ENCODE assay signal across 10 mouse cellular contexts in the genomic region with DNA sequence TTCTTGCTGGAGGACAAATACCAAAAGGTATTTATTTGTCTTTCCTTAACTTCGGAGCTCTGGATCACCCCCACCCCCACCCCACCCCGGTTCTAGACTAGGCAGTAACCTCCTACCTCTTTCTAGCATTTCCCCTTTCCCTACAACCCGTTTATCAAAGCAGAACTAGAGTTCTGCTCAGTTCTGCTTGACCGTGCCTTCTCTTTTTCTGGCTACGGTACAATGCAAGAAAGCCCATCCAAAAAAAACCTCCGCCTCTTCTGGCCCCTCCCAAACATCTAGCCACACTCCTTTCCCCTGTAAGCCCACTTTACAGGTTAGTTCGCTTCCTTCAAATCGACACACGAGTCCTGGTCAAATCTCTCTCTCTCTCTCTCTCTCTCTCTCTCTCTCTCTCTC. TPM values are rescaled to one million over a fixed set of nuclear protein-coding genes. Genes with fewer than 3 reads are reported as not detected.
DNase-seq lines count a peak whose midpoint lies in the region; ATAC-seq and TF ChIP-seq lines count a peak whose summit lies in the region.
"Had no signal": no experiment of that assay in that cellular context is flagged by ENCODE, and none has a peak within 500 bp of the region (broad histone marks: within the 10 kb centered on the region; RNA-seq: fewer than 3 reads in every experiment).

No protein-coding gene starts in this region.

- 14% methylated on average over 9 of the region's 9 CpGs for WGBS in heart, embryonic 11.5 days (ENCODE audit: insufficient replicate concordance)
- 12% methylated on average over 9 of the region's 9 CpGs for WGBS in hindbrain, embryonic 12.5 days

- no peak for TF ChIP-seq CTCF in MEL (IDR thresholded peaks at IDR 0.05 in 2 of 3, conservative IDR thresholded peaks at IDR 0.05 in 1 of 3; ENCODE audit: control insufficient read depth in 1 of 3, insufficient read depth in 1 of 3, low read depth in 2 of 3, low read length in 3 of 3, poor library complexity in 1 of 3, severe bottlenecking in 1 of 3)

- peaks cover 9% of the 10 kb centered on the region for H3K4me1 ChIP-seq in heart, embryonic 11.5 days (ENCODE audit: control insufficient read depth, insufficient read depth, low read length)
- peaks cover 2 to 35% of the 10 kb centered on the region in 2 experiments; a peak in 3 of 4 replicates for H3K4me1 ChIP-seq in MEL (ENCODE audit: control insufficient read depth in 1 of 2, insufficient read depth in 2 of 2, low read length in 2 of 2)
- peaks cover 19% of the 10 kb centered on the region for H3K4me1 ChIP-seq in hindbrain, embryonic 12.5 days

- H3K9me3 ChIP-seq in heart, embryonic 11.5 days (replicated peaks; ENCODE audit: control insufficient read depth, low read length) = no peaks in the 10 kb centered on the region
- no peaks in the 10 kb centered on the region for H3K9me3 ChIP-seq in MEL (replicated peaks; ENCODE audit: insufficient read depth, low read length)
- no peaks in the 10 kb centered on the region for H3K9me3 ChIP-seq in hindbrain, embryonic 12.5 days (replicated peaks)

- peaks cover 35% of the 10 kb centered on the region for H3K79me2 ChIP-seq in MEL (ENCODE audit: control insufficient read depth, insufficient read depth, low read length, poor library complexity)

- H3K4me3 ChIP-seq in heart, embryonic 11.5 days (ENCODE audit: low read depth, low read length) = peak overlapping the region; percentile 49
- H3K4me3 ChIP-seq in MEL (ENCODE audit: control insufficient read depth in 1 of 2, insufficient read depth in 1 of 2, low read depth in 2 of 2, low read length in 2 of 2) = peak overlapping the region; percentile 38 to 49
- peak overlapping the region; percentile 32 for H3K4me3 ChIP-seq in hindbrain, embryonic 12.5 days
- H3K4me3 ChIP-seq: myocyte had no signal

- no peaks in the 10 kb centered on the region for H3K36me3 ChIP-seq in heart, embryonic 11.5 days (ENCODE audit: control insufficient read depth, insufficient read depth, low read length)
- peaks cover 0 to 28% of the 10 kb centered on the region in 2 experiments; a peak in 2 of 4 replicates for H3K36me3 ChIP-seq in MEL (ENCODE audit: control insufficient read depth in 1 of 2, insufficient read depth in 2 of 2, low read length in 2 of 2)
- peaks cover 78% of the 10 kb centered on the region for H3K36me3 ChIP-seq in hindbrain, embryonic 12.5 days

- no peak for ATAC-seq in heart, embryonic 11.5 days (replicated peaks; ENCODE audit: insufficient number of reproducible peaks, low FRiP score, low TSS enrichment)
- ATAC-seq in hindbrain, embryonic 12.5 days (ENCODE audit: low FRiP score) = no peak
- peak; percentile 31; the same call in 1 of the 2 replicates for ATAC-seq in megakaryocyte, adult 5-6 weeks (ENCODE audit: poor library complexity, severe bottlenecking)

- TF ChIP-seq POLR2A in MEL (IDR thresholded peaks at IDR 0.05; ENCODE audit: control insufficient read depth in 1 of 2, insufficient read depth in 1 of 2, low read depth in 1 of 2, low read length in 2 of 2, poor library complexity in 1 of 2) = no peak

- H3K27me3 ChIP-seq in heart, embryonic 11.5 days (ENCODE audit: control insufficient read depth, insufficient read depth, low read length) = peaks cover 85% of the 10 kb centered on the region
- H3K27me3 ChIP-seq in MEL (ENCODE audit: control insufficient read depth in 1 of 2, insufficient read depth in 2 of 2, low read length in 2 of 2) = no peaks in the 10 kb centered on the region
- H3K27me3 ChIP-seq in hindbrain, embryonic 12.5 days = peaks cover 97% of the 10 kb centered on the region

- no peak for TF ChIP-seq EP300 in MEL (IDR thresholded peaks at IDR 0.05; ENCODE audit: low read depth in 1 of 2, low read length in 2 of 2)

- H3K4me2 ChIP-seq in heart, embryonic 11.5 days = peak overlapping the region; percentile 95
- peak overlapping the region; percentile 55 for H3K4me2 ChIP-seq in hindbrain, embryonic 12.5 days (replicated peaks)

- no peak overlapping the region for H3K27ac ChIP-seq in heart, embryonic 11.5 days (ENCODE audit: low read depth, low read length)
- peak overlapping the region; percentile 96 for H3K27ac ChIP-seq in MEL (ENCODE audit: control insufficient read depth, low read depth, low read length)
- H3K27ac ChIP-seq in hindbrain, embryonic 12.5 days = no peak overlapping the region

- TF ChIP-seq RAD21 in MEL (IDR thresholded peaks at IDR 0.05; ENCODE audit: low read depth, low read length) = no peak

- intact Hi-C loops in heart, postnatal 36 days (cut with DNase I) = no loop called here

- no peak for DNase-seq in heart, postnatal 36 days
- DNase-seq in MEL (ENCODE audit: low read depth, low spot score) = no peak
- no peak for DNase-seq in urinary bladder, postnatal 36 days (ENCODE audit: low spot score in 2 of 2)
- DNase-seq in MN1 (ENCODE audit: low spot score) = no peak
- no peak for DNase-seq in cerebellum, adult 9-10 months

- H3K9ac ChIP-seq in heart, embryonic 11.5 days (ENCODE audit: low read depth, low read length) = 0 out of 2 replicates have a peak overlapping the region, but pooled peaks have one; percentile 50
- H3K9ac ChIP-seq in MEL (ENCODE audit: control insufficient read depth, low read depth, low read length, poor library complexity, severe bottlenecking) = peak overlapping the region; percentile 69
- H3K9ac ChIP-seq in hindbrain, embryonic 12.5 days = peak overlapping the region; percentile 49; the same call in 1 of the 2 replicates

TF ChIP-seq in MEL, 35 proteins besides CTCF, POLR2A, EP300 and RAD21:
- TF ChIP-seq MYC (IDR thresholded peaks at IDR 0.05; ENCODE audit: low read depth, low read length) = peak; percentile 6; the same call in 1 of the 2 replicates
- TF ChIP-seq ZC3H11A (IDR thresholded peaks at IDR 0.05; ENCODE audit: low read depth, low read length) = no peak

RNA-seq across cellular contexts. Expression of gene Dnase2a, which starts 5.1 kb away (rescaled TPM):
- 4.3 and 5.4 TPM in 2 replicates for polyA plus RNA-seq in heart, embryonic 11.5 days (2014; fragmentation: Nextera tagmentation; extraction: Ambion mirVana)
- total RNA-seq in heart, postnatal 36 days (2021) = 10 to 100 TPM in 1 of 2 experiments, 1 to 10 TPM in 1; 7.3 to 11.7 TPM
- 53.7 and 62.3 TPM in 2 replicates for total RNA-seq in MEL (2012; rRNA removed)
- polyA plus RNA-seq in MEL (2012; ENCODE audit: insufficient read depth in 1 of 2, insufficient read length in 2 of 2, low read depth in 1 of 2, low replicate concordance in 2 of 2, missing spikeins in 1 of 2) = 10 to 100 TPM in 1 of 2 experiments, not detected in 1; 83.4 TPM
- 7.6 and 8.6 TPM in 2 replicates for polyA plus RNA-seq in hindbrain, embryonic 12.5 days (2016; fragmentation: Nextera tagmentation; extraction: Ambion mirVana)
- 15.2 and 30.1 TPM in 2 replicates for total RNA-seq in megakaryocyte, adult 5-6 weeks (2015)
- total RNA-seq in megakaryocyte, adult 5-6 weeks (2017) = 27.4 and 39.0 TPM in 2 replicates

RNA-seq across cellular contexts. Expression of gene Klf1, which starts 11.8 kb away (rescaled TPM):
- 48.7 and 65.0 TPM in 2 replicates for polyA plus RNA-seq in heart, embryonic 11.5 days (2014; fragmentation: Nextera tagmentation; extraction: Ambion mirVana)
- not detected for total RNA-seq in heart, postnatal 36 days (2021)
- total RNA-seq in MEL (2012; rRNA removed) = 178 and 234 TPM in 2 replicates
- polyA plus RNA-seq in MEL (2012; ENCODE audit: insufficient read depth in 1 of 2, insufficient read length in 2 of 2, low read depth in 1 of 2, low replicate concordance in 2 of 2, missing spikeins in 1 of 2) = 100 to 1,000 TPM in 1 of 2 experiments, not detected in 1; 262 TPM
- polyA plus RNA-seq in hindbrain, embryonic 12.5 days (2016; fragmentation: Nextera tagmentation; extraction: Ambion mirVana) = 3.7 and 4.2 TPM in 2 replicates
- total RNA-seq in megakaryocyte, adult 5-6 weeks (2015) = 2.0 and 5.2 TPM in 2 replicates
- 1.8 and 8.7 TPM in 2 replicates for total RNA-seq in megakaryocyte, adult 5-6 weeks (2017)

RNA-seq across cellular contexts. Expression of gene Gcdh, which starts 19.8 kb away (rescaled TPM):
- 36.2 and 40.4 TPM in 2 replicates for polyA plus RNA-seq in heart, embryonic 11.5 days (2014; fragmentation: Nextera tagmentation; extraction: Ambion mirVana)
- total RNA-seq in heart, postnatal 36 days (2021) = 10 to 100 TPM; 71.3 to 77.2 TPM
- 9.7 and 10.7 TPM in 2 replicates for total RNA-seq in MEL (2012; rRNA removed)
- 10 to 100 TPM in 1 of 2 experiments, not detected in 1; 17.3 TPM for polyA plus RNA-seq in MEL (2012; ENCODE audit: insufficient read depth in 1 of 2, insufficient read length in 2 of 2, low read depth in 1 of 2, low replicate concordance in 2 of 2, missing spikeins in 1 of 2)
- polyA plus RNA-seq in hindbrain, embryonic 12.5 days (2016; fragmentation: Nextera tagmentation; extraction: Ambion mirVana) = 32.8 and 35.0 TPM in 2 replicates
- 7.4 and 8.8 TPM in 2 replicates for total RNA-seq in megakaryocyte, adult 5-6 weeks (2015)
- 9.7 and 11.9 TPM in 2 replicates for total RNA-seq in megakaryocyte, adult 5-6 weeks (2017)

RNA-seq across cellular contexts. Expression of gene Mast1, which starts 23.7 kb away (rescaled TPM):
- polyA plus RNA-seq in heart, embryonic 11.5 days (2014; fragmentation: Nextera tagmentation; extraction: Ambion mirVana) = 0.27 TPM in 1 of 2 replicates, not detected in the other
- under 1 TPM; 0.11 to 0.14 TPM for total RNA-seq in heart, postnatal 36 days (2021)
- total RNA-seq in MEL (2012; rRNA removed) = 0.49 and 0.77 TPM in 2 replicates
- polyA plus RNA-seq in MEL (2012; ENCODE audit: insufficient read depth in 1 of 2, insufficient read length in 2 of 2, low read depth in 1 of 2, low replicate concordance in 2 of 2, missing spikeins in 1 of 2) = 1 to 10 TPM in 1 of 2 experiments, not detected in 1; 4.5 TPM
- 36.8 and 37.9 TPM in 2 replicates for polyA plus RNA-seq in hindbrain, embryonic 12.5 days (2016; fragmentation: Nextera tagmentation; extraction: Ambion mirVana)
- 0.02 TPM in 1 of 2 replicates, not detected in the other for total RNA-seq in megakaryocyte, adult 5-6 weeks (2015)
- total RNA-seq in megakaryocyte, adult 5-6 weeks (2017) = 0.07 and 0.08 TPM in 2 replicates
- polyA plus RNA-seq: C2C12, myocyte had no signal

RNA-seq across cellular contexts. Expression of gene Rtbdn, which starts 33.3 kb away (rescaled TPM):
- polyA plus RNA-seq in heart, embryonic 11.5 days (2014; fragmentation: Nextera tagmentation; extraction: Ambion mirVana) = not detected in 2 replicates
- total RNA-seq in heart, postnatal 36 days (2021) = not detected
- total RNA-seq in MEL (2012; rRNA removed) = 0.08 TPM in 1 of 2 replicates, not detected in the other
- polyA plus RNA-seq in MEL (2012; ENCODE audit: insufficient read depth in 1 of 2, insufficient read length in 2 of 2, low read depth in 1 of 2, low replicate concordance in 2 of 2, missing spikeins in 1 of 2) = under 1 TPM in 1 of 2 experiments, not detected in 1; 0.11 TPM
- 1.5 and 1.6 TPM in 2 replicates for polyA plus RNA-seq in hindbrain, embryonic 12.5 days (2016; fragmentation: Nextera tagmentation; extraction: Ambion mirVana)
- total RNA-seq in megakaryocyte, adult 5-6 weeks (2015) = not detected in 2 replicates
- total RNA-seq in megakaryocyte, adult 5-6 weeks (2017) = not detected in 2 replicates
- polyA plus RNA-seq: myocyte had no signal

Comparison
In these comparisons a context has a peak if more than half of its experiments do, and no peak if none do; other contexts are left out.
1. RNA of gene Klf1, which starts 11.8 kb away (total RNA-seq): 178 to 234 TPM in MEL; 1.8 to 8.7 TPM in megakaryocyte, adult 5-6 weeks and not detected in heart, postnatal 36 days; every median in the first group is over 10 times any median in the second.
2. Peak in every context shown above with its lines, with median percentiles within 50 percentile points of each other: H3K4me3 ChIP-seq and H3K9ac ChIP-seq.